Mouse (Mus musculus) left cerebral cortex, postnatal 36 days (tissue): Measurements from ENCODE around the gene Dnaaf2. TPM values are rescaled to one million over a fixed set of nuclear protein-coding genes. Genes with fewer than 3 reads are reported as not detected.
"Not testable (repeated sequence)": the region's sequence is repeated elsewhere in the genome, so short reads cannot be mapped to it uniquely, and the experiment has no call there.

Experiments used
- DNase-seq, 2 experiments: peaks; one replicate each; pipeline ENCODE4 v3.0.0; 2021 to 2022; ENCODE audit warnings: low spot score in 2 of 2, mixed read lengths in 1 of 2
- intact Hi-C: fragments of 180-260 bp; cut with DNase I; formaldehyde crosslinking; loops from one replicate; pipeline ENCODE4 v1.15.1; 2025
- total RNA-seq, 2 experiments: library from RNA; stranded (reverse); gene quantifications; 2 replicates each; pipeline ENCODE4 v1.2.3; 2021

The Dnaaf2 gene
- total RNA-seq, 2 experiments from 2014 or later, result 1.8 to 1.9 TPM

- intact Hi-C loops, result no loop called here
- peak; percentile 83 to 88 for DNase-seq
These were observed 29.6 kb downstream of the Dnaaf2 start, which contains the start of gene Lrr1 for GRCm38 (mm10) chr12:69168461-69169106. Gene Lrr1, plus strand, starts transcription at chr12:69168814.

GRCm38 (mm10) chr12:69167656-69168460, 30.4 kb downstream of the Dnaaf2 start:
- intact Hi-C loops, result no loop called here
- no peak for DNase-seq

- DNase-seq, intact Hi-C loops: not testable (repeated sequence)
These were observed 31.2 kb downstream of the Dnaaf2 start for GRCm38 (mm10) chr12:69166861-69167581.

GRCm38 (mm10) chr12:69164904-69165303, 33.3 kb downstream of the Dnaaf2 start:
- intact Hi-C loops, result no loop called here
- DNase-seq, result no peak

- DNase-seq, intact Hi-C loops: not testable (repeated sequence)
These were observed 34.6 kb downstream of the Dnaaf2 start for GRCm38 (mm10) chr12:69163586-69163985.

- intact Hi-C loops, DNase-seq: not testable (repeated sequence)
These were observed 37.6 kb downstream of the Dnaaf2 start for GRCm38 (mm10) chr12:69160677-69161076.

GRCm38 (mm10) chr12:69159578-69159940, 38.7 kb downstream of the Dnaaf2 start:
- intact Hi-C loops, result no loop called here
- no peak for DNase-seq

GRCm38 (mm10) chr12:69158765-69159577, 39.3 kb downstream of the Dnaaf2 start, which contains the start of gene Rps29:
Gene Rps29, minus strand, starts transcription at chr12:69159186.
- intact Hi-C loops, result not testable (repeated sequence)
- peak; percentile 98 to 99 for DNase-seq

- intact Hi-C loops, result no loop called here
- no peak for DNase-seq
These were observed 39.9 kb downstream of the Dnaaf2 start for GRCm38 (mm10) chr12:69158366-69158764.

- no peak for DNase-seq
- intact Hi-C loops, result no loop called here
These were observed 41.1 kb downstream of the Dnaaf2 start for GRCm38 (mm10) chr12:69157107-69157506.

GRCm38 (mm10) chr12:69156436-69156835, 41.8 kb downstream of the Dnaaf2 start:
- no peak for DNase-seq
- intact Hi-C loops, result no loop called here

- intact Hi-C loops, result no loop called here
- no peak for DNase-seq
These were observed 42.3 kb downstream of the Dnaaf2 start for GRCm38 (mm10) chr12:69155923-69156322.

- intact Hi-C loops, result no loop called here
- no peak for DNase-seq
These were observed 48.2 kb downstream of the Dnaaf2 start for GRCm38 (mm10) chr12:69150049-69150448.

GRCm38 (mm10) chr12:69147166-69147735, 51.0 kb downstream of the Dnaaf2 start:
- no peak for DNase-seq

GRCm38 (mm10) chr12:69143460-69143859, 54.8 kb downstream of the Dnaaf2 start:
- DNase-seq, result no peak
- intact Hi-C loops, result no loop called here

More at GRCm38 (mm10) chr12:69147166-69147735, 51.0 kb downstream of the Dnaaf2 start:
- intact Hi-C loops, result no loop called here

GRCm38 (mm10) chr12:69139841-69140240, 58.4 kb downstream of the Dnaaf2 start:
- DNase-seq, result no peak
- intact Hi-C loops, result no loop called here

GRCm38 (mm10) chr12:69139201-69139600, 59.0 kb downstream of the Dnaaf2 start:
- intact Hi-C loops, result no loop called here
- no peak for DNase-seq
